Mouse (Mus musculus) left cerebral cortex, postnatal 14 days (tissue): ENCODE results near the gene Tmem240. TPM values are rescaled to one million over a fixed set of nuclear protein-coding genes. Genes with fewer than 3 reads are reported as not detected.
"Not testable (repeated sequence)": the region's sequence is repeated elsewhere in the genome, so short reads cannot be mapped to it uniquely, and the experiment has no call there.

ENCODE experiments used
- DNase-seq, 2 experiments: peaks; one replicate each; pipeline ENCODE4 v3.0.0; 2021 to 2022; ENCODE audit warnings: low spot score in 2 of 2, mixed read lengths in 1 of 2
- intact Hi-C: fragments of 180-260 bp; cut with DNase I; formaldehyde crosslinking; loops from one replicate; pipeline ENCODE4 v1.15.1; 2025
- long read RNA-seq, 2 experiments: library from polyadenylated mRNA; stranded (forward); transcript quantifications; one replicate each; pipeline ENCODE4 v2.0.0; 2021
- total RNA-seq, 2 experiments: library from RNA; stranded (reverse); gene quantifications; 2 replicates each; pipeline ENCODE4 v1.2.3; 2021

Gene Tmem240
- total RNA-seq, result 10 to 100 TPM; 67.0 to 70.7 TPM
- long read RNA-seq, experiment 1, transcript Tmem240-201 (4 exons, 1,308 nt), result major isoform, 12 of 20 reads
- long read RNA-seq, experiment 1, partial matches to known transcripts, result 3 of 20 reads
- long read RNA-seq, experiment 1, other reads (novel, unspliced or antisense), result 5 of 20 reads
- long read RNA-seq, experiment 2, full-length matches to known transcripts, result 11 of 20 reads
- long read RNA-seq, experiment 2, partial matches to known transcripts, result 5 of 20 reads
- long read RNA-seq, experiment 2, other reads (novel, unspliced or antisense), result 4 of 20 reads

DNA sequence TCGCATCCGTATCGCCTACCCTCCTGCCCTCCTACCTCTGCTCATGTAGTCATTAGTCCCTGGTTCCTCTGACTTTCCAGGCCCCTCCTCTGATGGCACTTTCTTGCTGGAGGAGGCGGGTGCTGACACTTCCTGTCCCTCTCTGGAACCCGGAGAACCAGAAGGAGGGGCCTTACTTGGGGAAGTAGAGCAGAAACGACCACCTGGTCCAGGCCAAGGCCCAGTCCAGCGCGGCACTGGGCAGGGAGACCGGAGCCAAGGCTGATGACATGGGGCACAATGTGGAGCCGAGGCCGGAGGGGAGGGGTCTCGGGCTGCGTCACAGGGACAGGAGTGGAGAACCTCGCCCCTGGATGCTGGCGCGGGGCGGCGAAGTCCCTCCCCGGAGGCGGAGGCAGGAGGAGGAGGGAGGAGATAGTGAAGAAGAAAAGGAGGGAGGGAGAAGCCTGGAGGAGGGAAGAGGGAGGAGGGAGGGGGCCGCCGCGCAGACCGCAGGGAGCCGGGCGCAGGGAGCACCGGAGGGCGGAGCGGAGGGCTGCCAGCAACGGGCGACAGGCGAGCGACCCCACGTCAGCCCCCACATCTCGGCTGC lies at the start of gene Tmem240:
Tmem240 (plus strand) TSS at position 451 of the 592 bp plus-strand sequence.
- DNase-seq, result peak; percentile 87 to 90
- intact Hi-C loops, result no loop called here

- DNase-seq, intact Hi-C loops: not testable (repeated sequence)
Measured at GRCm38 (mm10) chr4:155687764-155688163, 46.8 kb upstream of the Tmem240 start.

GRCm38 (mm10) chr4:155690571-155691375 lies 43.8 kb upstream of the Tmem240 start:
- peak in 1 of 2 experiments; percentile 39 for DNase-seq
- intact Hi-C loops, result no loop called here

DNA sequence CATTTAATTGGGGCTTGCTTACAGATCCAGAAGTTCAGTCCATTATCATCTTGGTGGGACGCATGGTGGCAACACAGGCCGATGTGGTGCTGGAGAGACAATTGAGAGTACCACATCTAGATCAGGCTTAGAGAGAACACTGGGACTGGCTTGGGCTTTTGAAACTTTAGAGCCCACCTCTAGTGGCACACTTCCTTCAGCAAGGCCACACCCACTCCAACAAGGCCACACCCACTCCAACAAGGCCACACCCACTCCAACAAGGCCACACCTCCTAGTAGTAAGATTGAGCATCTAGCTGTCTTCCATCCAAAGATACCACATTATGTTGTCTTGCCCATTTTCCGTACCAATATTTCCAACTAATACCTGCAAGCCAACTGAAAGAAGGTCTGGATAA lies 42.2 kb upstream of the Tmem240 start:
- intact Hi-C loops, result no loop called here
- DNase-seq, result no peak

DNA sequence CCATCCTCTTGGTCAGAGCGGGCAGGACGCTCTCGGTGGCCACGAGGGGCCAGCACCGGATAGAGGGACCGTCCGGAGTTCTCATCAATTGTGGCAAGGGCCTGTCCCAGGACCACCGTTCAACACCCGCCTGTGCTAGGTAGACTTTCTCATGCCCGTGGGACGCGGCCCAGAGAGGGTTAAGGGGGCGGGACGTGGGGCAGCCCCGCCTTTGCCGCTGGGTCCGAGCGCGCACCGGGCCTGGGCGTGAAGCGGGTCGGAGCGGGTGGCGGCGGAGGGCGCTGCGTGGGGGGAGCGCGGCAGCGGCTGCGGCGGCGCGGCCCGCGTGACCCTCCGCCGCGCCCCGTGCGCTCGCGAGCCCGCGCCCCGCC lies 40.5 kb upstream of the Tmem240 start, which contains the start of gene Fndc10:
Fndc10 (plus strand) TSS at position 232 of the 371 bp plus-strand sequence.
- DNase-seq, result peak; percentile 72 to 79
- intact Hi-C loops, result no loop called here

GRCm38 (mm10) chr4:155694482-155695401 lies 39.9 kb upstream of the Tmem240 start:
- intact Hi-C loops, result no loop called here

GRCm38 (mm10) chr4:155695531-155696062 lies 39.0 kb upstream of the Tmem240 start:
- no peak for DNase-seq
- intact Hi-C loops, result no loop called here

More at GRCm38 (mm10) chr4:155694482-155695401, 39.9 kb upstream of the Tmem240 start:
- peak; percentile 87 to 90 for DNase-seq

GRCm38 (mm10) chr4:155696261-155697255 lies 38.0 kb upstream of the Tmem240 start:
- DNase-seq, result no peak
- intact Hi-C loops, result no loop called here

DNA sequence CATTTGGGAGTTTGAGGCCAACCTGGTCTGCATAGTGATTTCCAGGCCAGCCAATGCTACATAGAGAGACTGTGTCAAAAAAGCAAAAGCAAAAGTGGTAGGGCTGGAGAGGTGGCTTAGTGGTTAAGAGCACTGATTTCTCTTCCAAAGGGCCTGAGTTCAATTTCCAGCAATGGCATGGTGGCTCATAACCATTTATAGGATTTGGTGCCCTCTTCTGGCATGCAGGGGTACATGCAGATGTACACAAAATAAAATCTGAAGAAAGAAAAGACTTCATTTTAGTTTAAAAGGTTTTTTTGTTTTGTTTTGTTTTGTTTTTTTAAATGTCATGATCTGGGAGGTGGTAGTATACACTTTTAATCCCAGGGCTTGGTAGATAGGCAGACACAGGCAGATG lies 34.2 kb upstream of the Tmem240 start:
- no peak for DNase-seq
- intact Hi-C loops, result loop anchor here (5.0 kb wide), 1 partner anchor 73 kb away; no protein-coding TSS in a partner anchor

GRCm38 (mm10) chr4:155703425-155703929 lies 31.1 kb upstream of the Tmem240 start:
- intact Hi-C loops, result loop anchor here (5.0 kb wide), 1 partner anchor 76 kb away; no protein-coding TSS in a partner anchor
- DNase-seq, result no peak

DNA sequence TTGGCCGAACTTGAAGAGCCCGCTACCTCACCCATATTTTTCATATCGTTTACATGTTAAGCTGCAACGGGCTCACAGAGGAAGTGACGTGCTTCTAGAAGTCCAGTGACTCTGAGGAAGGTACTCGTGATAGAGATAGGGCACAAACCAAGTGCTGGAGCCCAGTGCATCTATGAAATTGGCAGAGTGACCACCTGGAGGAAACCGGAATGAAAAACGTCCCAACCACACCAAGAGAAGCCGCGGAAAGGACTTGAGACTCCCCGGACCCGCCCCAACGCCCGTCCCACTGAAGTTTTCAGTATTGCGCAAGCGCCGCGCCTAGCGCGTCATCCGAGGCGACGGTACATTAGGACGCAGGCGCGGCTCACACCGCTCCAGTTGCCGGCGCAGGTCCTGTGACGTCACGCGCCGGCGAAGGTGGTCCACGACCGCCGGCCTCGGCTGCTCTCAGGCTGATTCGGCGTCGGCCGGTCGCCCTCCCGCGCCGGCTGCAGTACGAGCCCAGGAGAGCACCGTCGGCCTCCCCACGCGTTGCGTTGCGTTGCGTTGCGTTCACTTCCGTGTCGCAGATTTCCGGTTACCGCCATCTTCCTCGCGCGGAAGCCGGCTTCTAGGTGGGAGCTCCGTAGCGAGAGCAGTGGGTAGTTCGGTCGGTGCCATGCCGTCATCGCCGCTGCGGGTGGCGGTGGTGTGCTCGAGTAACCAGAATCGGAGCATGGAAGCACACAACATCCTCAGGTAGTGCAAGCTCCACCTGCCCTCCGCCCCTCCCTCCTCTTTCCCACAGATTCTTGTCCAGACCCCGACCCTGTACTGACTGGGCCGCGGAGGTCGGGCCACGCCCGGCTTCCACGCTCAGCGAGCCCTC lies 29.6 kb upstream of the Tmem240 start, which contains the start of gene Ssu72:
Ssu72 (plus strand) TSS at position 80 of the 871 bp plus-strand sequence.
- intact Hi-C loops, result loop anchor here (5.0 kb wide), 2 partner anchors 38 to 78 kb away; partner anchors contain the start of gene Mib2
- peak; percentile 92 to 95 for DNase-seq

DNA sequence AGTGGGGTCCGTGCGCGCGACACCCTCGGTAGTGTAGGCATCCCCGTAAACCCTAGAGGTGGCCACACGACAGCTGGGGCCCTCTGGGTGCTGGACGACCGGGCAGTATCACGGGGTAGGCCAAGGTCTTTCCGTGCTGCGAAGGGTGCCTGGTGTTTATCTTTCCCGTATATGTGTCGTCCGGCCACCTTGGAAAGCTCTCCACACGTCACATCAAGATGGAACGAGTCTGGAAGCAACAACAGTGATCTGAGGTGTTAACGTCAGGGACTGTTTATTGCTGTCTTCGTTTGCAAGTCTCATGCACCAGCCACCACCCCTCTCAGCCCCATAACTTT lies 29.0 kb upstream of the Tmem240 start:
- no peak for DNase-seq
- intact Hi-C loops, result loop anchor here (5.0 kb wide), 1 partner anchor 38 kb away; the partner anchor contains the start of gene Mib2

DNA sequence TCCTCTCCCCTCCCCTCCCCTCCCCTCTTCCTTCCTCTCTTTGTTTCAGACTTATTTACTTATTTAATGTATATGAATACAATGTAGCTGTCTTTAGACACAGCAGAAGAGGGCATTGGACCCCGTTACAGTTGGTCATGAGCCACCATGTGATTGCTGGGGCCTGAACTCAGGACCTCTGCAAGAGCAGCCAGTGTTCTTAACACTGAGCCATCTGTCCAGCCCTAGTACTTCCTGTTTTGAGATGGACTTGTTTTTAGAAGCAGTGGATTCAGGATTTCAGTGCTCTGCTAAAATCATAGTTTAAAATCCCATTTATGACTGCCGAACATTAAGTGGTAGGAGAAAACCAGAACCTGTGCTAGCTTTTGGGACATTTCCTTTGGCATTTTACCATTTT lies 26.0 kb upstream of the Tmem240 start:
- intact Hi-C loops, result loop anchor here (5.0 kb wide), 1 partner anchor 41 kb away; the partner anchor contains the start of gene Mib2
- DNase-seq, result no peak

GRCm38 (mm10) chr4:155708988-155709387 lies 25.6 kb upstream of the Tmem240 start:
- intact Hi-C loops, result loop anchor here (5.0 kb wide), 1 partner anchor 42 kb away; the partner anchor contains the start of gene Mib2
- DNase-seq, result peak in 1 of 2 experiments; percentile 54

DNA sequence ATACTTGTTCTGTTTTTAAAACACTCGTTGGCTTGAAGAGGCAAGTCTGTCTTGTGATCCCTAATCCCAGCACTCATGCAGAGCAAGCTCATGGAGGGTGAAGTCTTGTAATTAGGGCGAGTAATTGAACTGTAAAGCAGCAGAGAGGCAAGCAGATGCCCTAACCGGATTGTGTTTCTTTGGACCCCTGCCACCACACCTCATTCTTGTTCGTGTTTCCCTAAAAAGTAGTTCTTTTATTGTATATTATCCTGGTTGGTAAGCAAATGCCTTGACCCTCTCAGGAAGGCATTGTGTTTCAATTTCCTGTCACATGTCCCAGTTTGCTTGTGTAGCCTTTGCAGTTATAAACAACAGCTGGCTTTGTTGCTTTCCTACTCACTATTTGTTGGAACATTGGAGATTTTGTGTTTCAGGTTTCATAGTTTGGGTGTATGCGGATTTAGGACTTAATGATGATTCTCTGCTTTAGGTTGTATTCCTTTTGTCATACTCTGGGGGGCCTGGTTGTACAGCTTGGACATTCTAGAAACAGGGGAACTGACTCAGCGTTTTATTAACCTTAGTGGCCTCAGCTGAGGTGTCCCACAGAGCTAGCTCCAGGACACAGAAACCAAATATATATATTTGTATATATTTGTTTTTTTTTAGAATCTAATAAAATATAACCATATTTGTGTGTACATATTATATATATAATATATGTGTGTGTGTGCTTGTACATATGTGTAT lies 23.9 kb upstream of the Tmem240 start:
- no peak for DNase-seq
- intact Hi-C loops, result no loop called here
